29 mouse cellular contexts compared by ENCODE assay signal in the genomic region with DNA sequence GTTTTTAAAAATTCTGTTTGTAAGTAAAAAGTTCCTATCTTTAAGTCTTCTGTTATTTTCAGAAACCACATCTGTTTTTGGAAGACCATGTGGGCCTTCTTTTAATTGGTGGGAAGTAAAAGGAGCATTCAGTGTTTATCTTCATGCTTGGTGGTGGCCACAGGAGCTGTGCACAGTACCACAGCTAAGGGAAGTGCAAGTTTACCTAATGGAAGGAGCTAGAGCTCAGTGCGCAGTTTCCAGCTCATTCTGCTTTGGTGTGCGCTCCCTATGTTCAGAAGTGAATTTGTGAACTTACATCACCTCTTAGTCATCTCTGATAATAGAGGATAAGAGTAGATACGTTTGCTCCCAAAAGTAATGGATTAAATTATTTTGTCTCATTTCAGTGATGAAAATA. TPM values are rescaled to one million over a fixed set of nuclear protein-coding genes. Genes with fewer than 3 reads are reported as not detected.
"Had no signal": no experiment of that assay in that cellular context is flagged by ENCODE, and none has a peak within 500 bp of the region (broad histone marks: within the 10 kb centered on the region; RNA-seq: fewer than 3 reads in every experiment).

No protein-coding gene starts in this region.

- DNase-seq: kidney, adult 2 months; kidney, postnatal 25 days; layer of hippocampus, adult 9-11 months; layer of hippocampus, postnatal 36 days; left cerebral cortex, postnatal 4 days; liver, postnatal 0 days; lung, postnatal 10 days; lung, postnatal 36 days; midbrain, embryonic 14.5 days; right cerebral cortex, adult 18-20 months; right cerebral cortex, postnatal 25 days; spleen, adult 18-20 months; thymus, postnatal 25 days had no signal

- H3K4me3 ChIP-seq: layer of hippocampus, adult 2 months; left cerebral cortex, adult 2 months; limb, embryonic 13.5 days; lung, embryonic 15.5 days; neural tube, embryonic 12.5 days; neural tube, embryonic 15.5 days had no signal

- H3K36me3 ChIP-seq: limb, embryonic 13.5 days; lung, embryonic 15.5 days; neural tube, embryonic 12.5 days; neural tube, embryonic 15.5 days had no signal

- H3K9me3 ChIP-seq: limb, embryonic 13.5 days; lung, embryonic 15.5 days; neural tube, embryonic 12.5 days; neural tube, embryonic 15.5 days had no signal

- H3K27ac ChIP-seq: kidney, postnatal 0 days; layer of hippocampus, adult 2 months; left cerebral cortex, adult 2 months; limb, embryonic 13.5 days; liver, embryonic 14.5 days; lung, embryonic 15.5 days; neural tube, embryonic 12.5 days; neural tube, embryonic 15.5 days had no signal

- ATAC-seq: liver, postnatal 0 days had no signal

- H3K9ac ChIP-seq: limb, embryonic 13.5 days; liver, embryonic 14.5 days; liver, postnatal 0 days; lung, embryonic 15.5 days; neural tube, embryonic 12.5 days; neural tube, embryonic 15.5 days had no signal

- H3K4me1 ChIP-seq: limb, embryonic 13.5 days; lung, embryonic 15.5 days; neural tube, embryonic 12.5 days; neural tube, embryonic 15.5 days had no signal

- H3K4me2 ChIP-seq: limb, embryonic 13.5 days; liver, embryonic 11.5 days; lung, embryonic 15.5 days; midbrain, embryonic 11.5 days; neural tube, embryonic 12.5 days; neural tube, embryonic 15.5 days had no signal

- H3K27me3 ChIP-seq: limb, embryonic 13.5 days; lung, embryonic 15.5 days; neural tube, embryonic 12.5 days; neural tube, embryonic 15.5 days had no signal

RNA-seq across cellular contexts. Expression of gene 4933425L06Rik, which starts 40.2 kb away (rescaled TPM):
- total RNA-seq: layer of hippocampus, adult 2 months; layer of hippocampus, postnatal 36 days; left cerebral cortex, adult 2 months; left cerebral cortex, postnatal 14 days; left cerebral cortex, postnatal 4 days; megakaryocyte-erythroid progenitor cell, adult 5-6 weeks had no signal
- polyA plus RNA-seq: intestine, embryonic 14.5 days; kidney, adult 2 months; kidney, embryonic 14.5 days; kidney, postnatal 0 days; large intestine, adult 2 months; limb, embryonic 13.5 days; liver, embryonic 11.5 days; liver, embryonic 14.5 days; liver, postnatal 0 days; lung, embryonic 15.5 days; midbrain, embryonic 11.5 days; midbrain, embryonic 14.5 days; neural tube, embryonic 12.5 days; neural tube, embryonic 15.5 days; thymus, postnatal 0 days had no signal
